Comparison of ENCODE assay signal across 8 mouse cellular contexts in the genomic region with DNA sequence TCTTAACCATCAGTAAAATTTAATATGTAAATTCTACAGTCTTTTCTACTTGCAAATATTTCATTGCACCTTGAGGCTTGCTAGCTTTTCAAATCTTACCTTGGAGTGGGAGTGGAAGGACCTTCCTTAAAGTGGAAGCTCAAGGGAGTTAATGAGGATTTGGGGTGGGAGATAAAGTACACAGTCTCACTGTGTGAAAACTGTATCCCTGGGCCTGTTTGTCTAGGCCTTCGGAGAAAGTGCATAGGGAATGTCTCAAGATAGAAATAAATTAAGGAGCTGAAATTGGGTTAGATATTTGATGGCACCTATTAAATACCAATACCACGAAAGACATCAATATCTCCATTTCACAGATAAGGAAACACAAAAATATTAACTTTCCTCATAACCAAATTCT. TPM values are rescaled to one million over a fixed set of nuclear protein-coding genes. Genes with fewer than 3 reads are reported as not detected.
DNase-seq lines count a peak whose midpoint lies in the region; ATAC-seq and TF ChIP-seq lines count a peak whose summit lies in the region.

No protein-coding gene starts in this region.

- H3K4me3 ChIP-seq in neural tube, embryonic 11.5 days (ENCODE audit: low read depth, low read length) = peak overlapping the region; percentile 52
- peak overlapping the region; percentile 53 for H3K4me3 ChIP-seq in forebrain, embryonic 11.5 days (ENCODE audit: low read depth, low read length)
- peak overlapping the region; percentile 75 for H3K4me3 ChIP-seq in liver, adult 2 months (ENCODE audit: insufficient read depth, low read depth, low read length)
- peak overlapping the region; percentile 74 for H3K4me3 ChIP-seq in stomach, embryonic 16.5 days (replicated peaks; ENCODE audit: low read length)

- H3K27me3 ChIP-seq in neural tube, embryonic 11.5 days (ENCODE audit: control insufficient read depth, insufficient read depth, low read length) = no peaks in the 10 kb centered on the region
- no peaks in the 10 kb centered on the region for H3K27me3 ChIP-seq in forebrain, embryonic 11.5 days (ENCODE audit: control insufficient read depth, insufficient read depth, low read length)
- no peaks in the 10 kb centered on the region for H3K27me3 ChIP-seq in liver, adult 2 months (ENCODE audit: control insufficient read depth, insufficient read depth, low read length)
- H3K27me3 ChIP-seq in stomach, embryonic 16.5 days (ENCODE audit: control insufficient read depth, insufficient read depth, low read length) = no peaks in the 10 kb centered on the region

- H3K36me3 ChIP-seq in neural tube, embryonic 11.5 days (ENCODE audit: control insufficient read depth, insufficient read depth, low read length) = 0 out of 2 replicates have a peak, but pooled peaks cover 2% of the 10 kb centered on the region
- no peaks in the 10 kb centered on the region for H3K36me3 ChIP-seq in forebrain, embryonic 11.5 days (ENCODE audit: control insufficient read depth, insufficient read depth, low read length)
- H3K36me3 ChIP-seq in liver, adult 2 months (ENCODE audit: control insufficient read depth, insufficient read depth, low read length) = peaks cover 23% of the 10 kb centered on the region
- H3K36me3 ChIP-seq in stomach, embryonic 16.5 days (ENCODE audit: control insufficient read depth, insufficient read depth, low read length) = peaks cover 13% of the 10 kb centered on the region

- peak; percentile 31; the same call in 1 of the 2 replicates for ATAC-seq in neural tube, embryonic 11.5 days (ENCODE audit: insufficient read depth, low FRiP score, low TSS enrichment)
- ATAC-seq in forebrain, embryonic 11.5 days (replicated peaks; ENCODE audit: low FRiP score) = no peak; the same call in 1 of the 2 replicates
- no peak for ATAC-seq in stomach, embryonic 16.5 days (ENCODE audit: insufficient read depth, low FRiP score)

- peak overlapping the region; percentile 78 for H3K9ac ChIP-seq in neural tube, embryonic 11.5 days (ENCODE audit: low read length)
- peak overlapping the region; percentile 84 for H3K9ac ChIP-seq in forebrain, embryonic 11.5 days (ENCODE audit: low read length)
- peak overlapping the region; percentile 86 for H3K9ac ChIP-seq in liver, adult 2 months (ENCODE audit: low read depth, low read length)
- H3K9ac ChIP-seq in stomach, embryonic 16.5 days (ENCODE audit: low read length) = peak overlapping the region; percentile 95

- no peaks in the 10 kb centered on the region for H3K9me3 ChIP-seq in neural tube, embryonic 11.5 days (ENCODE audit: control insufficient read depth, low read length)
- no peaks in the 10 kb centered on the region for H3K9me3 ChIP-seq in forebrain, embryonic 11.5 days (ENCODE audit: control insufficient read depth, low read length)
- no peaks in the 10 kb centered on the region for H3K9me3 ChIP-seq in stomach, embryonic 16.5 days (replicated peaks; ENCODE audit: control insufficient read depth, low read length)

- H3K79me2 ChIP-seq in liver, adult 2 months (ENCODE audit: control insufficient read depth, insufficient read depth, low read length) = no peaks in the 10 kb centered on the region

- DNase-seq in neural tube, embryonic 11.5 days (ENCODE audit: low spot score) = no peak
- no peak for DNase-seq in neural tube, embryonic 10.5 days (ENCODE audit: extremely low spot score, low spot score)
- no peak for DNase-seq in forebrain, embryonic 11.5 days (ENCODE audit: low spot score)
- no peak for DNase-seq in liver, adult 2 months (ENCODE audit: extremely low read depth, low read depth, low spot score)
- DNase-seq in adipocyte (ENCODE audit: low spot score) = no peak
- DNase-seq in cerebellum, adult 8-10 months = no peak
- no peak for DNase-seq in spleen, postnatal 36 days (ENCODE audit: low spot score in 2 of 2)

- no peaks in the 10 kb centered on the region for H3K4me1 ChIP-seq in neural tube, embryonic 11.5 days (ENCODE audit: control insufficient read depth, insufficient read depth, low read length)
- H3K4me1 ChIP-seq in forebrain, embryonic 11.5 days (replicated peaks; ENCODE audit: control insufficient read depth, insufficient read depth, low read length) = no peaks in the 10 kb centered on the region; the same call in 1 of the 2 replicates
- peaks cover 1% of the 10 kb centered on the region; the same call in 1 of the 2 replicates for H3K4me1 ChIP-seq in liver, adult 2 months (ENCODE audit: control insufficient read depth, insufficient read depth, low read length)
- peaks cover 9% of the 10 kb centered on the region for H3K4me1 ChIP-seq in stomach, embryonic 16.5 days (ENCODE audit: control insufficient read depth, insufficient read depth, low read length)

- H3K4me2 ChIP-seq in neural tube, embryonic 11.5 days (ENCODE audit: low read depth) = peak overlapping the region; percentile 49
- H3K4me2 ChIP-seq in forebrain, embryonic 11.5 days (ENCODE audit: low read depth, low read length, severe bottlenecking) = peak overlapping the region; percentile 48
- H3K4me2 ChIP-seq in stomach, embryonic 16.5 days (ENCODE audit: low read depth, low read length) = peak overlapping the region; percentile 63

- WGBS in neural tube, embryonic 11.5 days = 11% methylated on average over 2 of the region's 2 CpGs
- 15% methylated on average over 2 of the region's 2 CpGs for WGBS in forebrain, embryonic 11.5 days
- 2% methylated on average over 2 of the region's 2 CpGs for WGBS in liver, adult 2 months
- 4% methylated on average over 2 of the region's 2 CpGs for WGBS in stomach, embryonic 16.5 days

- no peak for TF ChIP-seq CTCF in liver, adult 2 months (IDR thresholded peaks at IDR 0.05; ENCODE audit: low read depth, low read length)

- no peak overlapping the region for H3K27ac ChIP-seq in neural tube, embryonic 11.5 days (ENCODE audit: low read depth, low read length)
- H3K27ac ChIP-seq in forebrain, embryonic 11.5 days (ENCODE audit: low read depth, low read length) = no peak overlapping the region
- H3K27ac ChIP-seq in liver, adult 2 months (replicated peaks; ENCODE audit: insufficient read depth, low read depth, low read length) = peak overlapping the region; percentile 97
- H3K27ac ChIP-seq in stomach, embryonic 16.5 days (ENCODE audit: low read length) = peak overlapping the region; percentile 99

- no peak for TF ChIP-seq POLR2A in liver, adult 2 months (IDR thresholded peaks at IDR 0.05; ENCODE audit: extremely low read depth, insufficient read depth, low read length)

RNA-seq across cellular contexts. Expression of a gene that starts 0.9 kb away (rescaled TPM):
- polyA plus RNA-seq in neural tube, embryonic 11.5 days (2014; fragmentation: Nextera tagmentation; extraction: Ambion mirVana) = 41.8 and 42.2 TPM in 2 replicates
- 40.0 and 40.7 TPM in 2 replicates for polyA plus RNA-seq in forebrain, embryonic 11.5 days (2014; fragmentation: Nextera tagmentation; extraction: Ambion mirVana)
- total RNA-seq in liver, adult 2 months (2014; rRNA removed) = 98.5 and 116 TPM in 2 replicates
- 52.0 and 64.6 TPM in 2 replicates for polyA plus RNA-seq in liver, adult 2 months (2012; rRNA removed)
- 78.3 and 82.3 TPM in 2 replicates for polyA plus RNA-seq in stomach, embryonic 16.5 days (2015; fragmentation: Nextera tagmentation; extraction: Ambion mirVana)

RNA-seq across cellular contexts. Expression of a gene that starts 38.4 kb away (rescaled TPM):
- polyA plus RNA-seq in neural tube, embryonic 11.5 days (2014; fragmentation: Nextera tagmentation; extraction: Ambion mirVana) = 0.50 and 0.64 TPM in 2 replicates
- polyA plus RNA-seq in forebrain, embryonic 11.5 days (2014; fragmentation: Nextera tagmentation; extraction: Ambion mirVana) = 0.64 and 1.5 TPM in 2 replicates
- total RNA-seq in liver, adult 2 months (2014; rRNA removed) = 1.0 and 1.1 TPM in 2 replicates
- polyA plus RNA-seq in liver, adult 2 months (2012; rRNA removed) = 0.14 and 0.20 TPM in 2 replicates
- 0.62 and 0.65 TPM in 2 replicates for polyA plus RNA-seq in stomach, embryonic 16.5 days (2015; fragmentation: Nextera tagmentation; extraction: Ambion mirVana)

RNA-seq across cellular contexts. Expression of a gene that starts 46.0 kb away (rescaled TPM):
- 0.35 TPM in 1 of 2 replicates, not detected in the other for polyA plus RNA-seq in neural tube, embryonic 11.5 days (2014; fragmentation: Nextera tagmentation; extraction: Ambion mirVana)
- 0.56 and 0.67 TPM in 2 replicates for polyA plus RNA-seq in forebrain, embryonic 11.5 days (2014; fragmentation: Nextera tagmentation; extraction: Ambion mirVana)
- 0.18 and 1.0 TPM in 2 replicates for total RNA-seq in liver, adult 2 months (2014; rRNA removed)
- polyA plus RNA-seq in liver, adult 2 months (2012; rRNA removed) = 0.04 TPM in 1 of 2 replicates, not detected in the other
- 0.25 and 0.44 TPM in 2 replicates for polyA plus RNA-seq in stomach, embryonic 16.5 days (2015; fragmentation: Nextera tagmentation; extraction: Ambion mirVana)

Comparison
In these comparisons a context has a peak if more than half of its experiments do, and no peak if none do; other contexts are left out.
1. H3K27ac ChIP-seq: peak in liver, adult 2 months (single experiment) and stomach, embryonic 16.5 days (single experiment); none in neural tube, embryonic 11.5 days (single experiment) and forebrain, embryonic 11.5 days (single experiment).
2. Peak in every context shown above with its lines, with median percentiles within 50 percentile points of each other: H3K4me2 ChIP-seq, H3K4me3 ChIP-seq and H3K9ac ChIP-seq.